Mouse (Mus musculus) cerebellum, adult 9-11 months (tissue): ENCODE data around the gene Acyp2.
"Not testable (repeated sequence)": the region's sequence is repeated elsewhere in the genome, so short reads cannot be mapped to it uniquely, and the experiment has no call there.

Source experiments
- DNase-seq: peaks from one replicate; pipeline ENCODE4 v3.0.0; 2022

The Acyp2 gene

GRCm38 (mm10) chr11:30649001-30649637, at the start of gene Acyp2:
TSS of gene Acyp2 (minus strand) at chr11:30649587.
- peak; percentile 88 for DNase-seq

- DNase-seq: no peak
These were observed 40.0 kb upstream of the Acyp2 start for GRCm38 (mm10) chr11:30689421-30689820.

GRCm38 (mm10) chr11:30676086-30676485, 26.7 kb upstream of the Acyp2 start:
- DNase-seq: peak; percentile 27

GRCm38 (mm10) chr11:30672719-30673118, 23.3 kb upstream of the Acyp2 start:
- no peak for DNase-seq

GRCm38 (mm10) chr11:30663001-30663400, 13.6 kb upstream of the Acyp2 start:
- DNase-seq: no peak

- no peak for DNase-seq
These were observed 13.2 kb upstream of the Acyp2 start for GRCm38 (mm10) chr11:30662591-30662990.

GRCm38 (mm10) chr11:30657069-30657468, 7.7 kb upstream of the Acyp2 start:
- DNase-seq: peak; percentile 38

GRCm38 (mm10) chr11:30656060-30656459, 6.7 kb upstream of the Acyp2 start:
- DNase-seq: no peak

- peak; percentile 9 for DNase-seq
These were observed 1.0 kb upstream of the Acyp2 start for GRCm38 (mm10) chr11:30650416-30650815.

GRCm38 (mm10) chr11:30635674-30636073, 13.7 kb downstream of the Acyp2 start:
- no peak for DNase-seq

GRCm38 (mm10) chr11:30630514-30630913, 18.9 kb downstream of the Acyp2 start:
- DNase-seq: no peak

- DNase-seq: no peak
These were observed 26.2 kb downstream of the Acyp2 start for GRCm38 (mm10) chr11:30623218-30623617.

- DNase-seq: not testable (repeated sequence)
These were observed 27.7 kb downstream of the Acyp2 start for GRCm38 (mm10) chr11:30621386-30622363.

GRCm38 (mm10) chr11:30618235-30618634, 31.2 kb downstream of the Acyp2 start:
- DNase-seq: no peak

GRCm38 (mm10) chr11:30617571-30618097, 31.8 kb downstream of the Acyp2 start:
- no peak for DNase-seq

GRCm38 (mm10) chr11:30615977-30616376, 33.4 kb downstream of the Acyp2 start:
- no peak for DNase-seq

- no peak for DNase-seq
These were observed 35.4 kb downstream of the Acyp2 start for GRCm38 (mm10) chr11:30613916-30614546.

- DNase-seq: no peak
These were observed 36.7 kb downstream of the Acyp2 start for GRCm38 (mm10) chr11:30612699-30613098.

GRCm38 (mm10) chr11:30609247-30609646, 40.1 kb downstream of the Acyp2 start:
- DNase-seq: no peak

GRCm38 (mm10) chr11:30607587-30608518, 41.5 kb downstream of the Acyp2 start:
- DNase-seq: no peak

GRCm38 (mm10) chr11:30597259-30597658, 52.1 kb downstream of the Acyp2 start:
- no peak for DNase-seq

- no peak for DNase-seq
These were observed 69.4 kb downstream of the Acyp2 start for GRCm38 (mm10) chr11:30580008-30580407.
